Mouse (Mus musculus): ENCODE measurements around the gene Pik3r6.

DNA sequence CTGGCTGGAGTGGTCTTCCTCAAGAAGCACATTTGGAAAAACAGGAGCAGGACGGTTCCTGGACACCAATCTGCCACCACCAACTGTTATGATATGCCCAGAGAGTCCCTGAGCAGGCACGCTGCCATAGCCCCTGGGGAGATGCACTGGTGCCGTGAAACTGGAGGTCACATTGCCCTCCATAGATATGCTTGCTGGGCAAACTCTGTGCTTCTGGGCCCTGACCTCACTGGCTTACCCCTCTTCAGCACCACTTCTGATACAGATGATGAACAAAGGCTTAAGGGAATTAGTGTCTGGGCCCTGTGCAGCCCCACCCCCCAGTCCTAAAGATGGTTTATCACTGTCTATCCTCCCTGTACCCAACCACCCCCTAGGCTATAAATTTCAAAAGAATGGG is 90.4 kb downstream of the Pik3r6 start:
- no peak for TF ChIP-seq CTCF (IDR thresholded peaks at IDR 0.05)
- TF ChIP-seq POLR2A (IDR thresholded peaks at IDR 0.05; ENCODE audit: insufficient read depth, low read depth, low read length), result no peak
